Mouse (Mus musculus) layer of hippocampus, adult 9-10 months (tissue): ENCODE measurements around the gene Slc25a21.

Experiments
- DNase-seq: peaks from one replicate; pipeline ENCODE4 v3.0.0; 2022; ENCODE audit warnings: low spot score

The Slc25a21 gene

DNA sequence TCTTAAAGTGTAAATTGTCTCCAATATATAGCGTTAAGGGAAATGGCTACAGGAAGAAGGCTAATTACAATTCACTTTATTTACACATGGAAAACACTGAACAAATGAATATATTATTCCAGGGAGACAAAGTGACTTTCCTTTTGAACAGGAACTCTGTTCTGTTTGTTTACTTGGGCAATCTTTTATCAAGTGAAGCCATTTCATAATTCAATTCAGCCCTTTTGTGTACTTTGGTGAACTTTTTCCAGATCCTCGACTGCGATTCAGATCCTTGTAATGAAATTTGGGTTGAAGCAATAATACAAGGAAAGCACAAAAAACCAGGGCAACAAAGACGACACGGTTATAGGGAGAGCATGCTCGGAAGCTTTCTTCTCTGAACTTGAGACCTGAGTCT is 423.3 kb downstream of the Slc25a21 start:
- no peak for DNase-seq

DNA sequence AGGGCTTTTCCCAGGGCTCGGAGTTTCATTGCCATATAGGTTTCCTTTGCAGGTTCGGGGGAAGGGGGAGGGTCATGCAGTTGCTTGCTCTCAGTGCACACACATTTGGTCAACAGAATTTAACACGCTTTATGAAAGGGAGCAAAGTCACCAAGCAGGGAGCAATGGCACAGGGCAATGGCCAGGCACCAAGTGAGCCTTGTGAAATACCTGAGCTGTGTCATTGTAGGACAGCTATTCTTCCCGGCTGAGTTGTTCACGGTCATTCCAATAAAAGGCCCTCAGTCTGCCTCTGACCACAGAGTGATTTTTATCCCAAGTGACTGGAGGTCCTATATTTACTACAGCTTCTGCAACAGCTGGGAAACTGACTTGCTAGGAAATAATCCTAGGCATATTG is 427.9 kb downstream of the Slc25a21 start:
- no peak for DNase-seq

DNA sequence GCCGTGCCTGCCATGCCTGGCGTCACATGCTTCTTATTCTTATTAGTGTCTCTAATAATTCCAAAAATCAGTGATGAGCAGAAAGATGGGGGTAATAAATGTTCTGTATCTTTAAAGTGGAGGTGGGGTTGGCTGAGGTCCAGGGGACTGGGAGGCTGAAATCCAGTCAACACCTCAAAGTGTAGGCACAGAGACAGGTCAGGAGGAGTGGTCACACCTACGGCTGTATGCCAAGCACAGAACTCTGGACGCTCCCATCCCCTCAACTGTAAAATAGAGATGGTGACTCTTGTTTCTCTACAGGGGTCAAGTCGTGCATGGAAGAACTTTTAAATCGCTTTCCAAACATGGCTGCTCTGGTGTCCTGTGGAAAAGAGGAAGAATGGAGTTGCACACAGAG is 429.8 kb downstream of the Slc25a21 start:
- no peak for DNase-seq

DNA sequence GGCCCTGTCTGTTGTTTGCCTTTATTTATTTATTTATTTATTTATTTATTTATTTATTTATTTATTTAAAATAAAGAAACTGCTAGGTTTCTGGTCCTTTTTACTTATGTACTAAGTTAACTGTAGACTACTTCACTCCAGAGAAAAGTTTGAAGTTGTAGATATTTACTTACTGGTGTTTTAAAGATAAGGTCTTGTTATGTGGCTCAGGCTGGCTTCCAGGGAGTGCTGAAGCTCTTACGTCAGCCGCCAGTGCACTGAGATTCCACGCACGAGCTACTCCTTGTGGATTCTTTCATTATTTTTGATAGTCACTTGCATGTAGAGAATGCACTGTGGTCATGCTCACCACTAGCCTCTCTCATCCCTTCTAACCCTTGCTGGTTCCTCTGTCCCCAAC is 460.2 kb downstream of the Slc25a21 start:
- no peak for DNase-seq

DNA sequence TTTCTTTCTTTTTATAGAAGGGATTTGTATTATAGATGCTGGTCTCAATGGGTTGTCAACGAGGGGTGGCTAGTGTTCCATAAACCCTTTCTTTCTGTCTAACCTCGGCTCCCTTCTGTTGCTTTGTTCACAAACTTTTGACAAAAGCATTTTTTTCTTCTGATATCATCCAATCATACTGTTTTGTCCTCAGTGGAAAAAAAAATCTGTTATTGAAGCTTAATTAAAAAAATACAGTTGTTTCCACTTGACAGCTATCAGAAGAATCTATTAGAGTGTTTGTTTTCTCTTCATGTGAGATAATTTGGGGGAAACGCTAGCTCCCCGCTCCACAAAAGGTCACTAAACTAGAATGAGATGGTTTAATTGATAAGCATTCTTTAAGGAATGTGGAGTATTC is 469.6 kb downstream of the Slc25a21 start:
- no peak for DNase-seq

GRCm38 (mm10) chr12:56718707-56719051 is 478.6 kb downstream of the Slc25a21 start:
- DNase-seq = no peak

DNA sequence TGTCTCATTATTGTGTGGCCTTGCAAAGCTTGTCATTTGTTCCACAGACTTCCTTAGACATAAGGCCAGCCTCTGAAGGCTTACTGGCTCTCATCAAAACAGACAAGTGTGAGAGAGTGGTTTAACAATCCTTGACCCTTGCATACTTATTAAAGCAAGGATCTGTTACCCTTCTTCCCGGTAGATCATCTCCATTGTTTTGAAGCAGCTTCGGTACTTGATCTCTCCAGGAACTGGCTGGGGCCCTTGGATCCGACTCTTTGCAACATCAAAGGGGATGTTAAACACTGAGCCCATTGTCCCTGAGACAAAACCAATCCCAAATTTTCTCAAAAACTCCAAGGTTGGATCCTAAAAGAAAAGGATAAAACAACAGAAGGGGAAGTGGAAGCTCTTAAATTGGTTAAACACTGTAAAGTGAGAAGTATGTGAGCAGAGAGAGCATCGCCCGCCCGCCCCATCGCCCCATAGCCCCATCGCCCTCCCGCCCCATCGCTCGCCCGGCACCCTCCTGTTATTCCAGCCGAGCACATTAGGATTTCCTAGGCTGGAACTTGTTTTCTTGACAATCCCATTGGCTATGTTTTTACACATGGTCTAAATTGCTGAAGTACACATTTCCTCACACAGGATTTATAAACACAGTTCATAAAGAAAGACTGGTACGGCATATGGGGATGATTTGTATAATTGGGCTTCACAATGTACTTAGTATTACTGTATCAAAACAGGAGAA is 479.1 kb downstream of the Slc25a21 start:
- no peak for DNase-seq

DNA sequence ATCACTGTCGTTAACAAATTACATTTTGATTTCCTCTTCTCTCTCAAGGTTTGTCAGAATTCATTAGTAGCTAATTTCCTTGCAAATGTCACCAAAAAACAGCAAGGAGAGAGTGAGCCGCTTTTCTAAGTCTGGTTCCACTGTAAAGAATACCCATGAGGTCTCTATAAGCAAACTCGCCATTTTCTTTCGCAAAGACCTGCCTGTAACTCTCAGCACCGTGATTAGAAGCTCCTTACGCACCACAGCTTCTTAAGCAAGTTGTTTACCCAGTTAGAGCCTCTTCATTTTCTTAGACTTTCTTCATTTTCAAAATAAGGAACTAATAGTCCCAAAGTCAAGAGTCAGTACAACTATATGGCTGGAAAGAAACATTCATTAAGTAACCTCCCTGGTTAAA is 496.3 kb downstream of the Slc25a21 start:
- DNase-seq = no peak

GRCm38 (mm10) chr12:56699915-56700900 is 497.1 kb downstream of the Slc25a21 start:
- DNase-seq = no peak

GRCm38 (mm10) chr12:56699351-56699750 is 497.9 kb downstream of the Slc25a21 start:
- no peak for DNase-seq

DNA sequence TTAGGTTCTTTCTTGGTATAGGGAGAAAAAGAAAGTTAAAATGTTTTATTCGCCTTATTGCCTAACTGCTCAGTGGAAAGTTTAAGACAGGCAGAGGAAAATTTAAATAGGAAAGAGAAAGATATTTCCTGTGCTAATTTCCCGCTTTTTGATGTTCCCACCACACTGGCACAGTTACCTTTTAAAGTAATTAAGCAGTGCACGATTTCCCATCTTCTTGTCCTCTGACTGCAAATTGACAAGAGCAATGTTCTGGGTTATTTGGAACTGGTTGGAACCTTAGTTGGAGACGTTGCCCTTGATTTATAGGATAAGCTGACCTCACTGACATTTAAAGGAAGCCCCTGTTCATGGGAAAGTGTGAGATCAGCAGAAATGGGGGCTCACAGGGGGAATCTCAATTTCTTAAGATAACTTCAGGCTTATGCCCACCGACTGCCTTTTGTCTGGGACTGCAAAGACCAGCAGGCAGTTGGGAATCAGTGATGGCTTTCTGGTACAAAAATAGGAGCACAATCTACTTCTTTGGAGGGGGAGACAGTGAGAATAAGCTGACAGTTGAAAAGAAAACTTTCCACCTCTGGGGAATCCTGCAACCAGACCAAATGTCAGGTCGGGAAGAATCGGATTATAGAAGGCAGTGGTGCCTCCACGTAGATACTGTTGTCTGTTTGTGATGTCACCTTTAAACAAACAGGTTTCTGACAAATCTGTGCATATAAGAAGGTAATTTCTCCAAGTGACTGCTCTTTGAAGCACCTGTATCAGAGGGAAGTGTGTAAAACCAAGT is 498.9 kb downstream of the Slc25a21 start:
- DNase-seq = no peak

- no peak for DNase-seq
Observed at GRCm38 (mm10) chr12:56697785-56698184, 499.5 kb downstream of the Slc25a21 start.

GRCm38 (mm10) chr12:56697011-56697740 is 500.1 kb downstream of the Slc25a21 start:
- DNase-seq = no peak

- DNase-seq = no peak
Observed at GRCm38 (mm10) chr12:56696174-56697010, 500.9 kb downstream of the Slc25a21 start.

GRCm38 (mm10) chr12:56695358-56696173 is 501.7 kb downstream of the Slc25a21 start:
- no peak for DNase-seq

DNA sequence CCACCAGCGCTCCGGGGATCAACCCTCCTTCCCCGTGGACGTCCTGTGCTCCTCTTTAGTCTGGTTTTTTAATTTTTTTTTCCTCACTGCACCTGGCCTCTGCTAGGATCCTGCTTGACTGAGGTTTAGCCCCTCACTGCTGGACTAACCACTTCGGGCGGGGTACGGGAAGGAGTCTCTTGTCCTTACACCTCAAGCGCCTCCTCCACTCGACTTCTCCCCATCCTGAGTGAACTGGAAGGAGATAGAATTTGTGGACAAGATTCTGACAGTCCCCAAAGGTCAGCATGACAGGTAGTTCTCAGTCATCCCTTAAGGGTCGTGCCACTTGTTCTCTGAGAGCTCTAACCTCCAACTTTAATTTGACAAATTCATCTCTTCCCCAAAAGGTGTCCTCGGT is 502.3 kb downstream of the Slc25a21 start:
- no peak for DNase-seq

GRCm38 (mm10) chr12:56694361-56694760 is 502.9 kb downstream of the Slc25a21 start:
- DNase-seq = no peak

DNA sequence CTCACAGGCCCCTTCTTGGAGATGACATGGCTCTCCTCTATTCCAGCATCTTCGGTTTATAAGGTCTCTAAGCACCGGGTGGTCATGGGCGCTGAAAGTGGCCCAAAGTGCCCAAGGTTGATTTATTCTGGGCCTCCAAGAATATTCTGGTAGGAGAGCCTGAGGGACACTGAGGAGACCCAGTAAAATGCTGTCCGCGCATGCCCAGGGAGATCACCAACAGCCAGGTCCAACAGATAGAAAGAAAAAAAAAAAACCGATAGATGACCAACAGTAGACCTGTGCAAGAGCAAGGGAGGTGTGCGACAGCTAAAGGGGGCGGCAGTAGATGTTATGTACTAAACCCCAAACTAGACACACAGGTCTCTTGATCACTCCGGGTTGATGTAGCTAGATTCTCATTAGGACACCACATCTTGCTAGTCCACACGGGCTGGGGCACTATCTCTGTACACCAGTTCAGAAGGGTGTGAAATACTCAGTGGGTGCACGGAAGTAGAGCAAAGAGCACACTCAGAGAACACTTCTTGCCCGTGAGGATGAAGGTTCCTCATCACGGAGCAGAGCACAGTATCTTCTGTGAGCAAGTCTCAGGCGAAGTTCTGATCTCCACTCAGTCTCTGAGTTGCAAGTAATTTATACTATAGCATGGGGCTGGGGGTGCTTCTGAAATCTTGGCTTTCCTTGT is 503.7 kb downstream of the Slc25a21 start:
- DNase-seq = no peak

DNA sequence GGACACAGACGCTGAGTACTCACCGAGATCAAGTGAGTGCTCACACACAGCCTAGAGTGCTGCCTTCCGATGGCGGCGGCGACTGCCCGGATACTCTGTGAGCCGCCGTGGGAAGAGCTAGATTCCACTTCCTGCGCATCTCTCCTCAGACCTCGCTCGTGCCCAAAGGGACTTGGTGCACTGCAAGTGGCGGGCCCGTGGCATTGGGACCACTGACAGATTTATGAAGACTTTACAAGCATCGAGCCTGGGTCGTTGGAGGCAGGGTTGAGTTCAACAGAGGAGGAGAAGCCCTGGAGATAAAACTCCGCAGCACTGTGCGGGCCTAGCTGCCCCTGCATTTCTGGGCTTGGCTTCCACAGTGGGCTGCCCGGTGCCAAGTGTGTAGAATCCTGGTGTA is 504.7 kb downstream of the Slc25a21 start:
- DNase-seq = no peak
